Mouse (Mus musculus) embryonic facial prominence, embryonic 11.5 days (tissue): Measurements from ENCODE around the gene Ush1g. TPM values are rescaled to one million over a fixed set of nuclear protein-coding genes. Genes with fewer than 3 reads are reported as not detected.

Experiments used
- ATAC-seq: fragments of 200-750 bp; cut with Nextera tagmentation; replicated peaks from 2 replicates; pipeline ENCODE4 v1.8.0; 2017; ENCODE audit warnings: low read depth; ENCODE audit not compliant: insufficient number of reproducible peaks, low FRiP score, low TSS enrichment
- DNase-seq: peaks from one replicate; pipeline ENCODE4 v3.0.0-alpha.2; 2015; ENCODE audit warnings: low spot score
- H3K27ac ChIP-seq: fragments of 300-500 bp; sonication (generic); replicated peaks from 2 replicates; pipeline ENCODE4 v1.5.1; 2014; ENCODE audit warnings: mild to moderate bottlenecking, low read depth, low read length, control low read depth
- H3K27me3 ChIP-seq: fragments of 300-500 bp; sonication (generic); 2 replicates; pipeline ENCODE4 v1.6.1; 2014; ENCODE audit warnings: mild to moderate bottlenecking, low read length, moderate library complexity, mixed read lengths; ENCODE audit not compliant: control insufficient read depth, insufficient read depth
- H3K36me3 ChIP-seq: fragments of 300-500 bp; sonication (generic); replicated peaks from 2 replicates; pipeline ENCODE4 v1.6.1; 2014; ENCODE audit warnings: low read depth, mild to moderate bottlenecking, low read length, moderate library complexity, mixed read lengths; ENCODE audit not compliant: control insufficient read depth, insufficient read depth
- H3K4me1 ChIP-seq: fragments of 300-500 bp; sonication (generic); 2 replicates; pipeline ENCODE4 v1.6.1; 2014; ENCODE audit warnings: low read length, mixed read lengths; ENCODE audit not compliant: control insufficient read depth, insufficient read depth
- H3K4me2 ChIP-seq: fragments of 300-500 bp; sonication (generic); 2 replicates; pipeline ENCODE4 v1.6.1; 2014; ENCODE audit warnings: low read depth, mild to moderate bottlenecking, control low read depth, low read length, moderate library complexity
- H3K4me3 ChIP-seq: fragments of 300-500 bp; sonication (generic); 2 replicates; pipeline ENCODE4 v1.5.1; 2014; ENCODE audit warnings: low read depth, low read length, control low read depth
- H3K9ac ChIP-seq: fragments of 300-500 bp; sonication (generic); replicated peaks from 2 replicates; pipeline ENCODE4 v1.6.1; 2014; ENCODE audit warnings: mild to moderate bottlenecking, control low read depth, low read length
- H3K9me3 ChIP-seq: fragments of 300-500 bp; sonication (generic); replicated peaks from 2 replicates; pipeline ENCODE4 v1.6.1; 2016; ENCODE audit warnings: mild to moderate bottlenecking, low read length, inconsistent platforms, mixed read lengths; ENCODE audit not compliant: control insufficient read depth
- WGBS: fragments of 180-500 bp; shearing (Covaris S2); extraction: QIAGEN DNeasy Blood & Tissue Kit; methylation state at CpG from one replicate; pipeline ENCODE4 v1.1.7; 2014; 5-methylcytosine and 5-hydroxymethylcytosine counted together
- polyA plus RNA-seq: library from polyadenylated mRNA; unstranded; fragments of >200 nt; fragmentation: Nextera tagmentation; extraction: Ambion mirVana; gene quantifications from 2 replicates; pipeline ENCODE4 v1.2.1, GENCODE M21; 2014

The Ush1g gene
- polyA plus RNA-seq: not detected in 2 replicates

GRCm38 (mm10) chr11:115321906-115322693 lies at the start of gene Ush1g:
TSS of gene Ush1g (minus strand) at chr11:115322041.
- no peak within 1 kb of the TSS for H3K4me3 ChIP-seq

DNA sequence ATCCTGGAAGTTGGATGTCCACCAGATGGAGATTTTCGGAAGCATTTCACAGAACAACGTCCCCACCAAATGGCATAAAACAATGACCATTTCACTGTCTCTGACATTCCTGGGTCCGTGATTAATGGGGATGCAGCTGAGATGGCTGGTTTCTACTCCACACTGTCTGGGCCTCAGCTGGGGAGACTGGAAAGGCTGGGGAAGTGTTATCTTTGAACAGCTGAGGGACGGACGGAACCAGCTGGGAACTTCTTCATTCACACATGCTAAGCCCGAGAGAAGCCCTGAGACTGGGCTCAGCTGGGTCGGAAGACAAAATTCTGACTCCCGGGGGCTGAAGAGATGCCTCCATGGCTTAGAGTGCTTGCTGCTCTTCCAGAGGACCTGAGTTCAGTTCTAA lies 49.5 kb upstream of the Ush1g start:
- ATAC-seq: no peak
- no peaks in the 10 kb centered on the region for H3K9me3 ChIP-seq
- H3K9ac ChIP-seq: no peak overlapping the region
- 65% methylated on average over 8 of the region's 8 CpGs for WGBS
- H3K27ac ChIP-seq: no peak overlapping the region
- H3K4me1 ChIP-seq: peaks cover 8% of the 10 kb centered on the region
- DNase-seq: no peak
- H3K27me3 ChIP-seq: peaks cover 43% of the 10 kb centered on the region
- H3K4me3 ChIP-seq: no peak overlapping the region
- no peak overlapping the region for H3K4me2 ChIP-seq
- H3K36me3 ChIP-seq: no peaks in the 10 kb centered on the region

More at GRCm38 (mm10) chr11:115321906-115322693, at the start of gene Ush1g:
- peak within 1 kb of the TSS; percentile 8 for H3K4me2 ChIP-seq
- H3K9me3 ChIP-seq: no peaks in the 10 kb centered on the region
- WGBS: 4% methylated on average over 35 of the region's 35 CpGs
- H3K27me3 ChIP-seq: peaks cover 75% of the 10 kb centered on the region
- peak; percentile 33; the same call in 1 of the 2 replicates for ATAC-seq
- H3K9ac ChIP-seq: 0 out of 2 replicates have a peak within 1 kb of the TSS, but pooled peaks have one; percentile 3
- DNase-seq: peak; percentile 83
- H3K36me3 ChIP-seq: no peaks in the 10 kb centered on the region
- no peak within 1 kb of the TSS for H3K27ac ChIP-seq
- no peaks in the 10 kb centered on the region for H3K4me1 ChIP-seq

DNA sequence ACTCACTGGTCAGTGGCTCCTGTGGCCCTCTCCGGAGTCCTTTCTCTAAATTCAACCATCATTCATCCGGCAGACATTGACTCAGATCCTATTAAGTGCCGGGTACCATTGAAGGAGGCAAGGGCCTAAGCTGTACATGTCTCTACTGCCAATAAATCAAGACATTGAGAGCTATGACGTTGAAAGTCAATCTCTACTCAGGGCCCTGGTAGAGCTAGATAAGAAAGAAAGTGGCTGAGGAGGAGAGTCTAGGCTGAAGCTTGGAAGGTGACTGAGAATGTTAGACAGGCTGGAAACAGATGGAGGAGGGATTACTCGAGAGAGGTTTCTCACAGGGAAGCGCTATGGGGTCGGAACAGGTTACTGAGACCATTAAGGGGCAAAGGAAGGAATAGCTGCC lies 48.5 kb upstream of the Ush1g start:
- no peak for ATAC-seq
- no peaks in the 10 kb centered on the region for H3K9me3 ChIP-seq
- H3K36me3 ChIP-seq: no peaks in the 10 kb centered on the region
- H3K27me3 ChIP-seq: peaks cover 40% of the 10 kb centered on the region
- WGBS: 64% methylated on average over 7 of the region's 7 CpGs
- no peak overlapping the region for H3K9ac ChIP-seq
- H3K4me3 ChIP-seq: no peak overlapping the region
- no peak overlapping the region for H3K27ac ChIP-seq
- H3K4me1 ChIP-seq: peaks cover 8% of the 10 kb centered on the region
- DNase-seq: no peak
- no peak overlapping the region for H3K4me2 ChIP-seq

- H3K9ac ChIP-seq: peak within 1 kb of the TSS; percentile 43
- no peaks in the 10 kb centered on the region for H3K36me3 ChIP-seq
- DNase-seq: peak; percentile 78
- peaks cover 8% of the 10 kb centered on the region for H3K4me1 ChIP-seq
- no peak within 1 kb of the TSS for H3K27ac ChIP-seq
- H3K4me2 ChIP-seq: peak within 1 kb of the TSS; percentile 86
- H3K4me3 ChIP-seq: peak within 1 kb of the TSS; percentile 46
- H3K27me3 ChIP-seq: peaks cover 24% of the 10 kb centered on the region
- no peaks in the 10 kb centered on the region for H3K9me3 ChIP-seq
- under 1% methylated on average over 39 of the region's 39 CpGs for WGBS
- peak; percentile 35; the same call in 1 of the 2 replicates for ATAC-seq
Observed at GRCm38 (mm10) chr11:115367395-115367944, 45.6 kb upstream of the Ush1g start, which contains the start of gene Hid1. TSS of gene Hid1 (minus strand) at chr11:115367756.

- ATAC-seq (no peak), DNase-seq (no peak)
- H3K9me3 ChIP-seq: no peaks in the 10 kb centered on the region
- peak overlapping the region; percentile 43 for H3K9ac ChIP-seq
- H3K4me1 ChIP-seq: peaks cover 8% of the 10 kb centered on the region
- no peaks in the 10 kb centered on the region for H3K36me3 ChIP-seq
- peaks cover 24% of the 10 kb centered on the region for H3K27me3 ChIP-seq
- no peak overlapping the region for H3K27ac ChIP-seq
- peak overlapping the region; percentile 46 for H3K4me3 ChIP-seq
- H3K4me2 ChIP-seq: peak overlapping the region; percentile 86
- WGBS: 2% methylated on average over 26 of the region's 28 CpGs
Observed at GRCm38 (mm10) chr11:115366706-115367394, 45.0 kb upstream of the Ush1g start.

DNA sequence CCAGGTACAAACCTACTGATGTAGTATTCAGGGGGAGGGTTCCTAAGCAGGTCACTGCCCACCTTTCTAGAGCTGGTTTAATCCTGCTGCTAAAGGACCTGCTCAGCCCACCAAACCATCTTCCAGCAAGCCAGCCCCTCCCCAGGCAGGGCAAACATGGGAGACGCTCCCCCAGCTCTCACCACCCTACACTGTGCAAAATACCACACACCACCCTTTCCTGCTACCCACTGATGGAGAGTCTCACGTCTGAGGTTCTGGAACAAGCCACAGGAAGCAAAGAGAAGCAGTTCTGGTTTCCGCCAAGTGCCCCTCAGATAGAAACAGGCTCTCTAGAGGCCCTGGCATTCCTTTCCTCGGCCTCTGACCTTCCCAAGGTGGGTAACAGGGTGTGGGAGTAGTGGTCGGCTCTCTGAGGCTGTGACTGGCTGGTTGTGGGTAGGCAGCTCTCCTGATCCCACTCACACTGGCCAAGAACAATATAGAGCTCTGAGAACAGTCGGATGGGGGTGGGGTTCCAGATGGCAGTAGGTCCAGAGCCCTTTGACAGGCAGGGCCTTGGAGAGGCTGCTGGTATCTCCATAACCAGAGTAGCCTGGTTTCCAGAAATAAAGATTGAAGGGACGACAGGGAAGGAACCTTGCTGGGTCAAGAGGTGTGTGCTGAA lies 44.3 kb upstream of the Ush1g start:
- peak overlapping the region; percentile 46; the same call in 1 of the 2 replicates for H3K4me3 ChIP-seq
- H3K9me3 ChIP-seq: no peaks in the 10 kb centered on the region
- peaks cover 8% of the 10 kb centered on the region for H3K4me1 ChIP-seq
- H3K36me3 ChIP-seq: no peaks in the 10 kb centered on the region
- no peak overlapping the region for H3K9ac ChIP-seq
- H3K27me3 ChIP-seq: peaks cover 22% of the 10 kb centered on the region
- ATAC-seq (no peak), DNase-seq (no peak)
- H3K4me2 ChIP-seq: no peak overlapping the region; the same call in 1 of the 2 replicates
- no peak overlapping the region for H3K27ac ChIP-seq
- 31% methylated on average over 7 of the region's 7 CpGs for WGBS

GRCm38 (mm10) chr11:115364136-115364535 lies 42.3 kb upstream of the Ush1g start:
- H3K4me2 ChIP-seq: no peak overlapping the region
- H3K27ac ChIP-seq: no peak overlapping the region
- ATAC-seq (no peak), DNase-seq (no peak)
- no peak overlapping the region for H3K4me3 ChIP-seq
- H3K27me3 ChIP-seq: peaks cover 22% of the 10 kb centered on the region
- WGBS: 89% methylated on average over 3 of the region's 3 CpGs
- H3K9ac ChIP-seq: no peak overlapping the region
- no peaks in the 10 kb centered on the region for H3K36me3 ChIP-seq
- no peaks in the 10 kb centered on the region for H3K9me3 ChIP-seq
- H3K4me1 ChIP-seq: peaks cover 8% of the 10 kb centered on the region
